Mouse (Mus musculus): Measurements from ENCODE around the gene Irgq.

DNA sequence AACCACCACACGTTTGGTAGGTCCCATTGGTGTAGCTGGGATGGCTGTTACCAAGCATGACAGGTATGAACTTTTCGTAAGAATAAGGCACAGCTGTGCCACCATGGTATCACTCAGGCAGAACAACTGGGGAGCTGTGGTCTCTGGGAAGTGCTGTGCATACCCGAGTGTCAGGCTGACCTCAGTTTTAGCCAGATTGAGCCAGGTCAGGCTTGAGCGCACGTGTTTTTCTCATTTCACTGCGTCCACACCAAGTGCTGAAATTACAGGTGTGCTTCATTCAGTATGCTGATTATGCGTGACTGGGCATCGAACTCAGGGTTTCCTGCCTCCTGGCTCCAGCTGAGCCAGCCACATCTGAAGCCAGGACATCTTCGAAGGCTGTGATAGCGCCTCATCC lies 25.3 kb downstream of the Irgq start:
- TF ChIP-seq CTCF (IDR thresholded peaks at IDR 0.05): no peak
- TF ChIP-seq POLR2A (IDR thresholded peaks at IDR 0.05; ENCODE audit: insufficient read depth, low read depth, low read length): no peak

Data from heart, adult 2 months (tissue).